Mouse (Mus musculus): Measurements from ENCODE around the gene Olfr746.

DNA sequence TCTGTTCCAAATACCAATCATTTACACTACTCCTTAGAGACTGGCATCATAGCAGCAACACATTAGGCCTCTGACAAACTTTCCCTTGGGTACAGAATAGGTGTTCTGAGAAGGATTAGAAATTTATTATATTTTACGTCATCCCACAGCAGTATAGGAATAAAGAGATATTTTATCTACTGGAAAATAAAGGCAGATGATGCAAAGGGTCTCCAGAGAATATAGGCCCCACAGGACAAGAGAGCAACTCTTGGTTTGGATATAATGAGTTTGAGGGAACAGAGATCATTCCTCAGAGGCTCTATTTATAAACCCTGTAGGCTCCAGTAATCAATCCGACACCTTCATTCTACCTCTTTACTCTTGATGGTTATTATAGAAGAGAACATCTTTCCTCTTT lies 32.3 kb upstream of the Olfr746 start, which contains the start of gene Olfr744:
- TF ChIP-seq CTCF (IDR thresholded peaks at IDR 0.05; ENCODE audit: control insufficient read depth, insufficient read depth, low read length) (no peak), POLR2A (IDR thresholded peaks at IDR 0.05; ENCODE audit: borderline replicate concordance, control insufficient read depth, low read depth, low read length) (no peak)

Data from bone marrow, adult 2 months (tissue).